Mouse (Mus musculus) midbrain, embryonic 11.5 days (tissue): ENCODE measurements around the gene Disp3. TPM values are rescaled to one million over a fixed set of nuclear protein-coding genes. Genes with fewer than 3 reads are reported as not detected.

ENCODE experiments used
- ATAC-seq: fragments of 200-750 bp; cut with Nextera tagmentation; 2 replicates; pipeline ENCODE4 v1.8.0; 2017; ENCODE audit warnings: moderate TSS enrichment, moderate library complexity; ENCODE audit not compliant: low FRiP score
- DNase-seq: peaks from one replicate; pipeline ENCODE4 v3.0.0; 2015; ENCODE audit warnings: low spot score; ENCODE audit errors: missing footprints
- H3K27ac ChIP-seq: fragments of 300-500 bp; sonication (generic); 2 replicates; pipeline ENCODE4 v1.5.1; 2014; ENCODE audit warnings: low read depth, low read length
- H3K27me3 ChIP-seq: fragments of 300-500 bp; sonication (generic); 2 replicates; pipeline ENCODE4 v1.6.1; 2014; ENCODE audit warnings: mild to moderate bottlenecking, low read length, moderate library complexity, mixed read lengths; ENCODE audit not compliant: control insufficient read depth, insufficient read depth
- H3K36me3 ChIP-seq: fragments of 300-500 bp; sonication (generic); 2 replicates; pipeline ENCODE4 v1.6.1; 2014; ENCODE audit warnings: mild to moderate bottlenecking, low read length, moderate library complexity, mixed read lengths; ENCODE audit not compliant: control insufficient read depth, insufficient read depth
- H3K4me1 ChIP-seq: fragments of 300-500 bp; sonication (generic); 2 replicates; pipeline ENCODE4 v1.6.1; 2014; ENCODE audit warnings: low read length; ENCODE audit not compliant: control insufficient read depth, insufficient read depth
- H3K4me2 ChIP-seq: fragments of 300-500 bp; sonication (generic); 2 replicates; pipeline ENCODE4 v1.6.1; 2014; ENCODE audit warnings: mild to moderate bottlenecking, moderate library complexity
- H3K4me3 ChIP-seq: fragments of 300-500 bp; sonication (generic); 2 replicates; pipeline ENCODE4 v1.5.1; 2014; ENCODE audit warnings: low read depth, low read length
- H3K9ac ChIP-seq: fragments of 300-500 bp; sonication (generic); 2 replicates; pipeline ENCODE4 v1.6.1; 2014; ENCODE audit warnings: low read length
- H3K9me3 ChIP-seq: fragments of 300-500 bp; sonication (generic); 2 replicates; pipeline ENCODE4 v1.6.1; 2016; ENCODE audit warnings: low read length; ENCODE audit not compliant: control insufficient read depth
- WGBS: fragments of 180-500 bp; shearing (Covaris S2); extraction: QIAGEN DNeasy Blood & Tissue Kit; methylation state at CpG from one replicate; pipeline ENCODE4 v1.1.7; 2014; 5-methylcytosine and 5-hydroxymethylcytosine counted together
- polyA plus RNA-seq: library from polyadenylated mRNA; unstranded; fragments of >200 nt; fragmentation: Nextera tagmentation; extraction: Ambion mirVana; gene quantifications from 2 replicates; pipeline ENCODE4 v1.2.1, GENCODE M21; 2014

The Disp3 gene
- 2.5 and 2.9 TPM in 2 replicates for polyA plus RNA-seq

- no peaks in the 10 kb centered on the region for H3K36me3 ChIP-seq
- H3K4me2 ChIP-seq, result peak within 1 kb of the TSS; percentile 90
- no peaks in the 10 kb centered on the region for H3K9me3 ChIP-seq
- peak within 1 kb of the TSS; percentile 59 for H3K9ac ChIP-seq
- peak within 1 kb of the TSS; percentile 49 for H3K4me3 ChIP-seq
- no peak within 1 kb of the TSS; the same call in 1 of the 2 replicates for H3K27ac ChIP-seq
- under 1% methylated on average over 53 of the region's 54 CpGs for WGBS
- DNase-seq (no peak), ATAC-seq (peak; percentile 78)
- H3K27me3 ChIP-seq, result peaks cover 14% of the 10 kb centered on the region
- peaks cover 12% of the 10 kb centered on the region for H3K4me1 ChIP-seq
Observed at GRCm38 (mm10) chr4:148287476-148288054, at the start of gene Disp3. Gene Disp3, minus strand, starts transcription at chr4:148287965.

GRCm38 (mm10) chr4:148330269-148330668, 42.5 kb upstream of the Disp3 start:
- H3K27ac ChIP-seq, result no peak overlapping the region
- DNase-seq (no peak), ATAC-seq (no peak)
- 93% methylated on average over 2 of the region's 2 CpGs for WGBS
- no peaks in the 10 kb centered on the region for H3K36me3 ChIP-seq
- H3K27me3 ChIP-seq, result no peaks in the 10 kb centered on the region
- H3K4me2 ChIP-seq, result no peak overlapping the region
- H3K9me3 ChIP-seq, result no peaks in the 10 kb centered on the region
- no peak overlapping the region for H3K4me3 ChIP-seq
- H3K4me1 ChIP-seq, result peaks cover 27% of the 10 kb centered on the region
- no peak overlapping the region for H3K9ac ChIP-seq

GRCm38 (mm10) chr4:148329431-148329830, 41.7 kb upstream of the Disp3 start:
- no peak for DNase-seq
- Histone ChIP-seq H3K9me3 (no peaks in the 10 kb centered on the region), H3K36me3 (no peaks in the 10 kb centered on the region), H3K4me3 (no peak overlapping the region), H3K4me2 (no peak overlapping the region), H3K4me1 (peaks cover 29% of the 10 kb centered on the region), H3K27ac (no peak overlapping the region), H3K9ac (no peak overlapping the region), H3K27me3 (no peaks in the 10 kb centered on the region)
- 42% methylated on average over 11 of the region's 11 CpGs for WGBS
- ATAC-seq, result no peak

- Histone ChIP-seq H3K27ac (no peak overlapping the region), H3K4me3 (no peak overlapping the region), H3K4me2 (no peak overlapping the region), H3K36me3 (no peaks in the 10 kb centered on the region), H3K9me3 (no peaks in the 10 kb centered on the region), H3K27me3 (no peaks in the 10 kb centered on the region), H3K9ac (no peak overlapping the region), H3K4me1 (peaks cover 29% of the 10 kb centered on the region)
- no peak for DNase-seq
- ATAC-seq, result no peak
- WGBS, result 93% methylated on average over 1 of the region's 1 CpGs
Observed at GRCm38 (mm10) chr4:148328237-148328636, 40.5 kb upstream of the Disp3 start.

DNA sequence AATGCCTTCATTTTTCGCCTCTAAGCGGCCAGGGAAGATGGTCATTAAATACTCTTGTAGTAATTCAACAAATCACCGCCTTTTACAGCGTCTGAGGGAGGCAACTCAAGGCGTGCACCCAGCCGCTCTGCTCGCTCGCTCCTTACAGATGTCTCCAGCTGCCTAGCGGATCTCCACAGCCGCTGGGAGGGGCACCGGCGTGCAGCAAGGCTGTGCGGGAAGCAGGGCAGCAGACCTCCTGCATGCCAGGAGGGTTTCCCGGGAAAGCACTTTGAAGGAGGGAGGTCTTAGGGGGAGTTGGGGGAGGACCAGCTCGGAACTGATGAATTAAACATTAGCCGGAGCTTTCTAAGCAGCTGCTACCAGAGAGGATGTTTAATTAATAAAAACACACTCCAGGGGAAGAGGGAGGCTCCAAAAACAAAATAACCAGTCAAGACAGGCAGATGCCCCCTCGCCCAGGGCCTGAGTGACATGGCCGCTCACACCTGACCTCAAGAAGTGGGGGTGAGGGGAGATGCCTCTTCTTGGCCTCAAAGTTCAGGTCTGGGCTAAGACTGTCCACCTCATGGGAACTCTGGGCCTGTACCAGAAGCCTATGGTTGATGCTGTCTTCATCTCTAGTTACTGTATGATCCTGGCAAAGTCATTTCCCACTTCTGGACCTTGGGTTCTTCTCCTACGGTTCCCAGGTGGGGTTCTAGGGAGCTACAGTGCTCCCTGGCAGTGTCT, 39.7 kb upstream of the Disp3 start:
- ATAC-seq (peak; percentile 92), DNase-seq (peak; percentile 93)
- Histone ChIP-seq H3K27me3 (no peaks in the 10 kb centered on the region), H3K4me3 (no peak overlapping the region), H3K4me2 (peak overlapping the region; percentile 31; the same call in 1 of the 2 replicates), H3K9ac (0 out of 2 replicates have a peak overlapping the region, but pooled peaks have one; percentile 14), H3K9me3 (no peaks in the 10 kb centered on the region), H3K36me3 (no peaks in the 10 kb centered on the region), H3K4me1 (peaks cover 29% of the 10 kb centered on the region), H3K27ac (peak overlapping the region; percentile 74)
- 7% methylated on average over 19 of the region's 19 CpGs for WGBS

- H3K27me3 ChIP-seq, result no peaks in the 10 kb centered on the region
- no peak overlapping the region; the same call in 1 of the 2 replicates for H3K27ac ChIP-seq
- H3K9ac ChIP-seq, result 0 out of 2 replicates have a peak overlapping the region, but pooled peaks have one; percentile 14
- DNase-seq (peak; percentile 91), ATAC-seq (peak; percentile 20; the same call in 1 of the 2 replicates)
- peaks cover 35% of the 10 kb centered on the region for H3K4me1 ChIP-seq
- H3K4me2 ChIP-seq, result peak overlapping the region; percentile 31; the same call in 1 of the 2 replicates
- H3K36me3 ChIP-seq, result no peaks in the 10 kb centered on the region
- WGBS, result 32% methylated on average over 8 of the region's 8 CpGs
- H3K4me3 ChIP-seq, result no peak overlapping the region
- H3K9me3 ChIP-seq, result no peaks in the 10 kb centered on the region
Observed at GRCm38 (mm10) chr4:148326791-148327190, 39.0 kb upstream of the Disp3 start.

DNA sequence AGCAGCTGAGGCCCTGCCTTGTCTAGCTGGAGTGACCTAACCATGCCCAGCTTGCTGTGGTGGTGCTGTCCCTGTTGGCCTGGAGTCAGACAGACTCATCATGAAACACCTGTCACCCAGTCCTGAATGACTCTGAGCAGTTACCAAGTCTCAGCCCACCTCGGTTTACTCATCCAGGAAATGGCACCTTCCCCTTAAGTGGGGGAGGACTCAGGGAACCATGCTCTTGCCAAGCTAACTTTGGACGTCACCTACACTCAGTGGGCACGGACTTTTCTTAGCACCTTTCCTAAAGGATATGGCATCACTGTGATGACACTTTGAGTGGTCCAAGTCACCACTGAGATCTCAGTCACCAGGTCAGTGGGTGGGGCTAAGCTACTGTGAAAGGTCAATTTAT, 38.2 kb upstream of the Disp3 start:
- no peak overlapping the region for H3K27ac ChIP-seq
- peak; percentile 75 for DNase-seq
- no peak overlapping the region for H3K9ac ChIP-seq
- H3K4me1 ChIP-seq, result peaks cover 40% of the 10 kb centered on the region
- 95% methylated on average over 3 of the region's 3 CpGs for WGBS
- H3K9me3 ChIP-seq, result no peaks in the 10 kb centered on the region
- no peak for ATAC-seq
- no peak overlapping the region for H3K4me2 ChIP-seq
- no peak overlapping the region for H3K4me3 ChIP-seq
- H3K27me3 ChIP-seq, result no peaks in the 10 kb centered on the region
- H3K36me3 ChIP-seq, result no peaks in the 10 kb centered on the region

- no peak overlapping the region for H3K4me2 ChIP-seq
- H3K27ac ChIP-seq, result no peak overlapping the region
- no peaks in the 10 kb centered on the region for H3K36me3 ChIP-seq
- no peak for ATAC-seq
- no peaks in the 10 kb centered on the region for H3K27me3 ChIP-seq
- no peak overlapping the region for H3K4me3 ChIP-seq
- 0 out of 2 replicates have a peak overlapping the region, but pooled peaks have one; percentile 12 for H3K9ac ChIP-seq
- H3K9me3 ChIP-seq, result no peaks in the 10 kb centered on the region
- peaks cover 40% of the 10 kb centered on the region for H3K4me1 ChIP-seq
- 40% methylated on average over 2 of the region's 2 CpGs for WGBS
- peak; percentile 81 for DNase-seq
Observed at GRCm38 (mm10) chr4:148325057-148325456, 37.3 kb upstream of the Disp3 start.

GRCm38 (mm10) chr4:148322152-148322551, 34.4 kb upstream of the Disp3 start:
- Histone ChIP-seq H3K36me3 (no peaks in the 10 kb centered on the region), H3K4me3 (no peak overlapping the region), H3K27me3 (no peaks in the 10 kb centered on the region), H3K9ac (no peak overlapping the region), H3K4me2 (no peak overlapping the region), H3K27ac (no peak overlapping the region), H3K9me3 (no peaks in the 10 kb centered on the region), H3K4me1 (peaks cover 27% of the 10 kb centered on the region)
- WGBS, result 42% methylated on average over 10 of the region's 10 CpGs
- no peak for ATAC-seq
- peak; percentile 76 for DNase-seq
